Mouse (Mus musculus) liver, embryonic 11.5 days (tissue): Measurements from ENCODE around the gene Ripor2. TPM values are rescaled to one million over a fixed set of nuclear protein-coding genes. Genes with fewer than 3 reads are reported as not detected.
A peak's percentile ranks its signal among the peaks of the same experiment; 100 is the strongest.

ENCODE experiments used
- ATAC-seq: fragments of 200-750 bp; cut with Nextera tagmentation; replicated peaks from 2 replicates; pipeline ENCODE4 v1.8.0; 2017; ENCODE audit warnings: moderate number of reproducible peaks, mild to moderate bottlenecking, moderate TSS enrichment, moderate library complexity; ENCODE audit not compliant: low FRiP score
- DNase-seq: peaks from one replicate; pipeline ENCODE4 v3.0.0-alpha.2; 2017; ENCODE audit warnings: low spot score
- H3K27ac ChIP-seq: fragments of 300-500 bp; sonication (generic); 2 replicates; pipeline ENCODE4 v1.5.1; 2014; ENCODE audit warnings: mild to moderate bottlenecking, low read depth, low read length, control low read depth
- H3K27me3 ChIP-seq: fragments of 300-500 bp; sonication (generic); replicated peaks from 2 replicates; pipeline ENCODE4 v1.6.1; 2014; ENCODE audit warnings: low read length, mixed read lengths; ENCODE audit not compliant: control insufficient read depth, insufficient read depth
- H3K36me3 ChIP-seq: fragments of 300-500 bp; sonication (generic); 2 replicates; pipeline ENCODE4 v1.6.1; 2014; ENCODE audit warnings: mild to moderate bottlenecking, low read length, moderate library complexity, mixed read lengths; ENCODE audit not compliant: control insufficient read depth, insufficient read depth
- H3K4me1 ChIP-seq: fragments of 300-500 bp; sonication (generic); replicated peaks from 2 replicates; pipeline ENCODE4 v1.6.1; 2014; ENCODE audit warnings: low read length, mixed read lengths; ENCODE audit not compliant: control insufficient read depth, insufficient read depth
- H3K4me2 ChIP-seq: fragments of 300-500 bp; sonication (generic); 2 replicates; pipeline ENCODE4 v1.6.1; 2014; ENCODE audit warnings: mild to moderate bottlenecking, control low read depth, moderate library complexity
- H3K4me3 ChIP-seq: fragments of 300-500 bp; sonication (generic); 2 replicates; pipeline ENCODE4 v1.5.1; 2014; ENCODE audit warnings: low read depth, low read length, control low read depth
- H3K9ac ChIP-seq: fragments of 300-500 bp; sonication (generic); 2 replicates; pipeline ENCODE4 v1.6.1; 2014; ENCODE audit warnings: low read depth, low read length, control low read depth
- H3K9me3 ChIP-seq: fragments of 300-500 bp; sonication (generic); 2 replicates; pipeline ENCODE4 v1.6.1; 2016; ENCODE audit warnings: low read length, inconsistent platforms, mixed read lengths; ENCODE audit not compliant: control insufficient read depth
- WGBS: fragments of 180-500 bp; shearing (Covaris S2); extraction: QIAGEN DNeasy Blood & Tissue Kit; methylation state at CpG from one replicate; pipeline ENCODE4 v1.1.7; 2014; 5-methylcytosine and 5-hydroxymethylcytosine counted together
- polyA plus RNA-seq: library from polyadenylated mRNA; unstranded; fragments of >200 nt; fragmentation: Nextera tagmentation; extraction: Ambion mirVana; gene quantifications from 2 replicates; pipeline ENCODE4 v1.2.1, GENCODE M21; 2014

Gene Ripor2
- polyA plus RNA-seq, 1 experiment from 2014 or later = 11.4 TPM

GRCm38 (mm10) chr13:24575126-24575525 is 6.9 kb upstream of the Ripor2 start:
- Histone ChIP-seq H3K9me3 (no peaks in the 10 kb centered on the region), H3K27me3 (no peaks in the 10 kb centered on the region), H3K36me3 (no peaks in the 10 kb centered on the region), H3K27ac (no peak overlapping the region), H3K4me3 (no peak overlapping the region), H3K4me1 (peaks cover 27% of the 10 kb centered on the region), H3K4me2 (no peak overlapping the region), H3K9ac (no peak overlapping the region)
- no peak for ATAC-seq
- no peak for DNase-seq
- WGBS = 74% methylated on average over 3 of the region's 3 CpGs

GRCm38 (mm10) chr13:24576338-24577119 is 5.5 kb upstream of the Ripor2 start:
- H3K4me2 ChIP-seq = peak overlapping the region; percentile 20
- no peaks in the 10 kb centered on the region for H3K27me3 ChIP-seq
- H3K4me3 ChIP-seq = no peak overlapping the region
- DNase-seq (peak; percentile 55), ATAC-seq (peak; percentile 85)
- WGBS = 51% methylated on average over 11 of the region's 11 CpGs
- H3K9me3 ChIP-seq = no peaks in the 10 kb centered on the region
- H3K9ac ChIP-seq = peak overlapping the region; percentile 22; the same call in 1 of the 2 replicates
- peaks cover 37% of the 10 kb centered on the region for H3K4me1 ChIP-seq
- H3K36me3 ChIP-seq = no peaks in the 10 kb centered on the region
- H3K27ac ChIP-seq = peak overlapping the region; percentile 75

- no peaks in the 10 kb centered on the region for H3K27me3 ChIP-seq
- no peaks in the 10 kb centered on the region for H3K9me3 ChIP-seq
- peaks cover 37% of the 10 kb centered on the region for H3K4me1 ChIP-seq
- DNase-seq = no peak
- H3K4me2 ChIP-seq = no peak overlapping the region
- no peak; the same call in 1 of the 2 replicates for ATAC-seq
- H3K36me3 ChIP-seq = no peaks in the 10 kb centered on the region
- H3K9ac ChIP-seq = no peak overlapping the region
- H3K27ac ChIP-seq = no peak overlapping the region
- no peak overlapping the region for H3K4me3 ChIP-seq
Observed at GRCm38 (mm10) chr13:24578317-24578716, 3.7 kb upstream of the Ripor2 start.

DNA sequence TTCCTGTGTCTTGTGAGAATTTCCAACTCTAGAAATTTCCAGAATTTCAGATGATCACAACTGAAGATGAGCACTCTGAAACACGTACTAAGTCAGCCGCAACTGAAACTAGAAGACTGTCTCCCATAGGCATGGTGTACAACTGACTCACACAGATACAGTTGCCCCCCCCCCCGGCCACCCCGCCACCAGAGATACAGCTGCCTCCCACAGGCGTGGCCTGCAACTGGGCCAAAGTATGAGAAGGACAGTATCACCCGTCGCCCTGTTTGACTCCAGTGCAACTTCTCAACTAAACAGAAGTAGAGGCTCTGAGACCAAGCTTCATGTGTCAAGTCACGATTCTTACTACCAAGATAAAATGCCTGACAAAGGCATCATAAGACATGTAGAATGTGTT is 1.2 kb upstream of the Ripor2 start:
- DNase-seq (no peak), ATAC-seq (peak; percentile 68)
- Histone ChIP-seq H3K36me3 (no peaks in the 10 kb centered on the region), H3K27ac (no peak overlapping the region), H3K4me2 (no peak overlapping the region), H3K4me3 (no peak overlapping the region), H3K9ac (no peak overlapping the region), H3K27me3 (no peaks in the 10 kb centered on the region), H3K9me3 (no peaks in the 10 kb centered on the region), H3K4me1 (peaks cover 29% of the 10 kb centered on the region)
- WGBS = 73% methylated on average over 8 of the region's 8 CpGs

GRCm38 (mm10) chr13:24584403-24584802 is 2.4 kb downstream of the Ripor2 start:
- no peak overlapping the region for H3K27ac ChIP-seq
- 84% methylated on average over 5 of the region's 5 CpGs for WGBS

DNA sequence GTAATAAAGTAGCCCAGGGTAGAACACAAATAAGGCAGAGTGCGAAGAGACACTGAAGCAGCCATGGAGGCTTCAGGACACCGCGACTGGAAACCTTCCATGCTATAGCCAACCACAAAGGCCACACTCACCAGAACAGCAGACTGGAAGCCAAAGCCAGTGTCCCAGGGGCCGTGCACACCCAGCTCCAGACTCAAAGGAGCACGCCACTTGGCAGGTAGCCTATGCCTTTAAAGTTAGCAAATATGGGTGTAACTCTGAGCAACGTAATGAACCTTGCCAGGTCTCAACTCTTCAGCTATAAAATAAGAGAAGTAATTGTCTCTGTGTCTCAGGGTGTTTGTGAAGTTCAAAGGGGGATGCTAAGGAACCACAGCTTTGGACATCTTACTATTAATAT is 2.9 kb downstream of the Ripor2 start:
- Histone ChIP-seq H3K27ac (no peak overlapping the region), H3K4me1 (peaks cover 10% of the 10 kb centered on the region), H3K4me3 (no peak overlapping the region), H3K4me2 (no peak overlapping the region), H3K36me3 (no peaks in the 10 kb centered on the region), H3K9me3 (no peaks in the 10 kb centered on the region), H3K9ac (no peak overlapping the region), H3K27me3 (no peaks in the 10 kb centered on the region)
- DNase-seq (no peak), ATAC-seq (no peak)
- WGBS = 86% methylated on average over 6 of the region's 6 CpGs

More at GRCm38 (mm10) chr13:24584403-24584802, 2.4 kb downstream of the Ripor2 start:
- Histone ChIP-seq H3K4me1 (peaks cover 10% of the 10 kb centered on the region), H3K27me3 (no peaks in the 10 kb centered on the region), H3K4me3 (no peak overlapping the region), H3K9ac (no peak overlapping the region), H3K4me2 (no peak overlapping the region), H3K9me3 (no peaks in the 10 kb centered on the region), H3K36me3 (no peaks in the 10 kb centered on the region)
- ATAC-seq (no peak), DNase-seq (no peak)

GRCm38 (mm10) chr13:24585369-24585768 is 3.4 kb downstream of the Ripor2 start:
- Histone ChIP-seq H3K27me3 (no peaks in the 10 kb centered on the region), H3K36me3 (no peaks in the 10 kb centered on the region), H3K27ac (no peak overlapping the region), H3K9me3 (no peaks in the 10 kb centered on the region), H3K4me1 (peaks cover 7% of the 10 kb centered on the region), H3K4me2 (no peak overlapping the region), H3K4me3 (no peak overlapping the region), H3K9ac (no peak overlapping the region)
- DNase-seq (no peak), ATAC-seq (no peak)
- WGBS = 65% methylated on average over 9 of the region's 9 CpGs

GRCm38 (mm10) chr13:24587192-24587895 is 5.4 kb downstream of the Ripor2 start:
- 90% methylated on average over 12 of the region's 12 CpGs for WGBS
- Histone ChIP-seq H3K9me3 (no peaks in the 10 kb centered on the region), H3K4me3 (no peak overlapping the region), H3K9ac (no peak overlapping the region), H3K27me3 (no peaks in the 10 kb centered on the region), H3K4me1 (no peaks in the 10 kb centered on the region), H3K27ac (no peak overlapping the region), H3K4me2 (no peak overlapping the region), H3K36me3 (no peaks in the 10 kb centered on the region)
- DNase-seq = no peak
- no peak for ATAC-seq

DNA sequence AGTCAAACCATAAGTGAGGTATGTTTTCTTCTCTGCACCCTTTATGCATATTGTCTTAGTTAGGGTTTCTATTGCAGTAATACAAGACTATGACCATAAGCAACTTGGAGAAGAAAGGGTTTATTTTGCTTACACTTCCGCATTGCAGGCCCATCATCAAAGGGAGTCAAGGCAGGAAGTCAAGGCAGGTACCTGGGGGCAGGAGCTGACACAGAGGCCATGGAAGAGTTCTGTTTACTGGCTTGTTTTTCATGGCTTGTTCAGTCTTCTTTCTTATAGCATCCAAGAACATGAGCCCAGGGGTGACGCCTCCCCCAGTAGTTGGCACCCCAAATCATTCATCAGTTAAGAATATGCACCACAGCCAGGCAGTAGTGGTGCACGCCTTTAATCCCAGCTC is 6.6 kb downstream of the Ripor2 start:
- no peak for ATAC-seq
- H3K4me1 ChIP-seq = no peaks in the 10 kb centered on the region
- WGBS = 87% methylated on average over 3 of the region's 3 CpGs
- no peak overlapping the region for H3K27ac ChIP-seq
- no peak overlapping the region for H3K9ac ChIP-seq
- no peak overlapping the region for H3K4me3 ChIP-seq
- H3K9me3 ChIP-seq = no peaks in the 10 kb centered on the region
- no peaks in the 10 kb centered on the region for H3K36me3 ChIP-seq
- no peak overlapping the region for H3K4me2 ChIP-seq
- DNase-seq = no peak
- H3K27me3 ChIP-seq = no peaks in the 10 kb centered on the region
